Mouse (Mus musculus) olfactory bulb, adult 2 months (tissue): ENCODE results near the gene Vmn1r174.
"Not testable (repeated sequence)": the region's sequence is repeated elsewhere in the genome, so short reads cannot be mapped to it uniquely, and the experiment has no call there.

Source experiments
- CTCF ChIP-seq: fragments of 200-500 bp; IDR thresholded peaks from 2 replicates; pipeline ENCODE4 v1.5.1; 2012; ENCODE audit warnings: low read depth, mild to moderate bottlenecking, low read length, moderate library complexity; ENCODE audit not compliant: insufficient read depth
- POLR2A ChIP-seq: fragments of 200-500 bp; IDR thresholded peaks from 2 replicates; pipeline ENCODE4 v1.6.1; 2012; ENCODE audit warnings: mild to moderate bottlenecking, low read depth, low read length, moderate library complexity; ENCODE audit not compliant: insufficient read depth

DNA sequence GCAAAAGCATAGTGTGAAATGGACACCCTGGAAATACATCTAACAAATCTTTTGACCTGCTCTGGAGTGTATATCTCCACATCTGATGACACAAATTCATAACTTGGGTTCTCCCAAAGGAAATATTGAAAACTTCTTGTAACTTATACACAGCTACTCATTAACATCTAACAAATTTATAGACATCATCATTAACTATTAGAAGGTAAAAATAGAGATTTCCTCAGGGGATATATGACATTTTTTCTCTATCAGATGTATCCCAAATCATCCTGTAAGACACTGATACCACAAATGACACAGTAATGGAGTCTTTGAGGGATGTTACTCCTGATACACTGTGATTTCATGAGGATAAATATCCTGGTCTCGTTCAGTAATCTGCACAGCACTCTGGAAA, at the start of gene Vmn1r174:
- TF ChIP-seq CTCF, POLR2A: not testable (repeated sequence)
